Mouse (Mus musculus): ENCODE results near the gene Abtb2. TPM values are rescaled to one million over a fixed set of nuclear protein-coding genes. Genes with fewer than 3 reads are reported as not detected.

The Abtb2 gene
- total and polyA plus RNA-seq, 3 experiments = 0.12 to 0.13 TPM; not detected in 1

- H3K4me3 ChIP-seq (ENCODE audit: control insufficient read depth in 1 of 2, insufficient read depth in 1 of 2, low read depth in 2 of 2, low read length in 2 of 2) = no peak overlapping the region
- H3K79me2 ChIP-seq (ENCODE audit: control insufficient read depth, insufficient read depth, low read length, poor library complexity) = no peaks in the 10 kb centered on the region
- no peaks in the 10 kb centered on the region for H3K27me3 ChIP-seq (ENCODE audit: control insufficient read depth in 1 of 2, insufficient read depth in 2 of 2, low read length in 2 of 2)
- no peaks in the 10 kb centered on the region for H3K4me1 ChIP-seq (ENCODE audit: control insufficient read depth in 1 of 2, insufficient read depth in 2 of 2, low read length in 2 of 2)
- no peak for TF ChIP-seq ETS1 (IDR thresholded peaks at IDR 0.05; ENCODE audit: low read depth, low read length)
- H3K9me3 ChIP-seq (replicated peaks; ENCODE audit: insufficient read depth, low read length) = no peaks in the 10 kb centered on the region
- DNase-seq (ENCODE audit: low read depth, low spot score) = no peak
- peaks cover 0 to 10% of the 10 kb centered on the region in 2 experiments; a peak in 2 of 4 replicates for H3K36me3 ChIP-seq (ENCODE audit: control insufficient read depth in 1 of 2, insufficient read depth in 2 of 2, low read length in 2 of 2)
- no peak overlapping the region for H3K9ac ChIP-seq (ENCODE audit: control insufficient read depth, low read depth, low read length, poor library complexity, severe bottlenecking)
- H3K27ac ChIP-seq (ENCODE audit: control insufficient read depth, low read depth, low read length) = no peak overlapping the region
These were observed 153.2 kb downstream of the Abtb2 start for GRCm38 (mm10) chr2:103719292-103719646.

- Histone ChIP-seq H3K27me3 (ENCODE audit: control insufficient read depth in 1 of 2, insufficient read depth in 2 of 2, low read length in 2 of 2) (no peaks in the 10 kb centered on the region), H3K4me3 (ENCODE audit: control insufficient read depth in 1 of 2, insufficient read depth in 1 of 2, low read depth in 2 of 2, low read length in 2 of 2) (no peak overlapping the region), H3K36me3 (ENCODE audit: control insufficient read depth in 1 of 2, insufficient read depth in 2 of 2, low read length in 2 of 2) (peaks cover 0 to 25% of the 10 kb centered on the region in 2 experiments; a peak in 2 of 4 replicates), H3K9ac (ENCODE audit: control insufficient read depth, low read depth, low read length, poor library complexity, severe bottlenecking) (no peak overlapping the region), H3K79me2 (ENCODE audit: control insufficient read depth, insufficient read depth, low read length, poor library complexity) (no peaks in the 10 kb centered on the region), H3K27ac (ENCODE audit: control insufficient read depth, low read depth, low read length) (no peak overlapping the region), H3K9me3 (replicated peaks; ENCODE audit: insufficient read depth, low read length) (no peaks in the 10 kb centered on the region), H3K4me1 (ENCODE audit: control insufficient read depth in 1 of 2, insufficient read depth in 2 of 2, low read length in 2 of 2) (no peaks in the 10 kb centered on the region)
- TF ChIP-seq ZKSCAN1 (IDR thresholded peaks at IDR 0.05; ENCODE audit: low read depth, low read length) (no peak), ETS1 (IDR thresholded peaks at IDR 0.05; ENCODE audit: low read depth, low read length) (no peak), SMC3 (IDR thresholded peaks at IDR 0.05; ENCODE audit: low read depth, low read length) (no peak), MAFK (IDR thresholded peaks at IDR 0.05; ENCODE audit: borderline replicate concordance, low read depth, low read length) (no peak), POLR2AphosphoS2 (IDR thresholded peaks at IDR 0.05; ENCODE audit: low read length) (no peak), ZC3H11A (IDR thresholded peaks at IDR 0.05; ENCODE audit: low read depth, low read length) (no peak), RAD21 (IDR thresholded peaks at IDR 0.05; ENCODE audit: low read depth, low read length) (no peak), KAT2A (conservative IDR thresholded peaks at IDR 0.05; ENCODE audit: low read depth, low read length) (no peak), MYB (IDR thresholded peaks at IDR 0.05; ENCODE audit: low read depth, low read length) (no peak), CHD2 (IDR thresholded peaks at IDR 0.05; ENCODE audit: low read length) (no peak), CHD1 (IDR thresholded peaks at IDR 0.05; ENCODE audit: low read depth, low read length) (no peak), POLR2A (IDR thresholded peaks at IDR 0.05; ENCODE audit: control insufficient read depth in 1 of 2, insufficient read depth in 1 of 2, low read depth in 1 of 2, low read length in 2 of 2, poor library complexity in 1 of 2) (no peak; a peak in 1 of 4 replicates), MEF2A (IDR thresholded peaks at IDR 0.05; ENCODE audit: extremely low read depth, insufficient replicate concordance, low read depth, low read length, poor library complexity, severe bottlenecking) (no peak), POLR2AphosphoS5 (IDR thresholded peaks at IDR 0.05; ENCODE audit: borderline replicate concordance, low read depth, low read length) (no peak), HCFC1 (IDR thresholded peaks at IDR 0.05; ENCODE audit: low read depth, low read length) (no peak), GATA1 (IDR thresholded peaks at IDR 0.05; ENCODE audit: low read depth, low read length) (no peak), ZNF384 (IDR thresholded peaks at IDR 0.05; ENCODE audit: low read depth, low read length) (no peak), E2F4 (IDR thresholded peaks at IDR 0.05; ENCODE audit: borderline replicate concordance, low read depth, low read length) (no peak), MYC (IDR thresholded peaks at IDR 0.05; ENCODE audit: low read depth, low read length) (no peak)
- DNase-seq (ENCODE audit: low read depth, low spot score) = no peak
These were observed 158.4 kb downstream of the Abtb2 start for GRCm38 (mm10) chr2:103724521-103724920.

All from MEL (cell line).